Comparison of ENCODE assay signal across 8 mouse cellular contexts in the genomic region with DNA sequence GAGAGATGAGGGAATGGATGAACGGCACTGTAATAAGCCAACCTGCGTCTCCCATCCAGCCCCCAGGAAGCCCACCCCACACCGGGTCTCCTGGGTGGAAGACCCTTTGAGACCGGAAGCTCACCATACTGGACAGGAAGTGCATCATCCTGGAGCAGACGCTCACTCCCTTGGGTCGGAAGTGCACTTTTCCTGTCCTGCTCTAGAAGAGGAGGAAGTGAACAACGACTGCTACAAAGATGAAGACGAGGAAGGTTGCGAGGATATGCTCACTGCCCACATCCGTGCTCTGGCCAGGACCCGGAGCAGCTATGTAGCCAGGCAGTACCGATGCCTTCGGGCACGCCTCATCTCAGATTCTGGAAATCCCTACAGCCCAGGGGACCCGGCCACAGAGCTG. TPM values are rescaled to one million over a fixed set of nuclear protein-coding genes. Genes with fewer than 3 reads are reported as not detected.
DNase-seq lines count a peak whose midpoint lies in the region; ATAC-seq and TF ChIP-seq lines count a peak whose summit lies in the region.

No protein-coding gene starts in this region.

- no peak overlapping the region for H3K9ac ChIP-seq in midbrain, postnatal 0 days (replicated peaks; ENCODE audit: low read length, poor library complexity, severe bottlenecking)
- no peak overlapping the region for H3K9ac ChIP-seq in intestine, postnatal 0 days (ENCODE audit: low read depth, low read length)

- H3K9me3 ChIP-seq in midbrain, embryonic 10.5 days (replicated peaks): no peaks in the 10 kb centered on the region
- no peaks in the 10 kb centered on the region for H3K9me3 ChIP-seq in midbrain, postnatal 0 days (ENCODE audit: low read length)
- H3K9me3 ChIP-seq in intestine, postnatal 0 days (ENCODE audit: control insufficient read depth): no peaks in the 10 kb centered on the region

- TF ChIP-seq POLR2A in bone marrow macrophage, adult 2 months (IDR thresholded peaks at IDR 0.05; ENCODE audit: borderline replicate concordance, low read depth, low read length): no peak

- no peak for TF ChIP-seq CTCF in midbrain, postnatal 0 days (IDR thresholded peaks at IDR 0.05)
- no peak for TF ChIP-seq CTCF in bone marrow macrophage, adult 2 months (IDR thresholded peaks at IDR 0.05; ENCODE audit: low read depth, low read length)
- TF ChIP-seq CTCF in intestine, postnatal 0 days (IDR thresholded peaks at IDR 0.05; ENCODE audit: low read depth): no peak

- H3K4me3 ChIP-seq in midbrain, embryonic 10.5 days: peak overlapping the region; percentile 37; the same call in 1 of the 2 replicates
- H3K4me3 ChIP-seq in midbrain, postnatal 0 days (ENCODE audit: low read depth, low read length): no peak overlapping the region
- H3K4me3 ChIP-seq in bone marrow macrophage, adult 2 months (ENCODE audit: insufficient read depth, low read length): peak overlapping the region; percentile 75
- H3K4me3 ChIP-seq in intestine, postnatal 0 days (ENCODE audit: low read depth, low read length): no peak overlapping the region

- 0 out of 2 replicates have a peak, but pooled peaks cover 5% of the 10 kb centered on the region for H3K27me3 ChIP-seq in midbrain, embryonic 10.5 days (ENCODE audit: low read depth, poor library complexity, severe bottlenecking)
- H3K27me3 ChIP-seq in midbrain, postnatal 0 days (ENCODE audit: insufficient read depth, low read length): no peaks in the 10 kb centered on the region
- H3K27me3 ChIP-seq in intestine, postnatal 0 days (replicated peaks; ENCODE audit: control insufficient read depth, insufficient read depth, low read length): no peaks in the 10 kb centered on the region

- no peaks in the 10 kb centered on the region for H3K36me3 ChIP-seq in midbrain, embryonic 10.5 days
- H3K36me3 ChIP-seq in midbrain, postnatal 0 days (ENCODE audit: insufficient read depth, low read length): no peaks in the 10 kb centered on the region
- H3K36me3 ChIP-seq in intestine, postnatal 0 days (ENCODE audit: control insufficient read depth, insufficient read depth): no peaks in the 10 kb centered on the region

- 83% methylated on average over 15 of the region's 15 CpGs for WGBS in midbrain, embryonic 10.5 days
- WGBS in midbrain, postnatal 0 days: 81% methylated on average over 15 of the region's 15 CpGs
- 63% methylated on average over 15 of the region's 15 CpGs for WGBS in intestine, postnatal 0 days

- peak overlapping the region; percentile 30; the same call in 1 of the 2 replicates for H3K27ac ChIP-seq in midbrain, embryonic 10.5 days (replicated peaks)
- H3K27ac ChIP-seq in midbrain, postnatal 0 days (ENCODE audit: low read depth, low read length): no peak overlapping the region
- peak overlapping the region; percentile 87 for H3K27ac ChIP-seq in bone marrow macrophage, adult 2 months (ENCODE audit: insufficient read depth, low read depth, low read length)
- no peak overlapping the region; the same call in 1 of the 2 replicates for H3K27ac ChIP-seq in intestine, postnatal 0 days (ENCODE audit: low read depth, low read length)

- DNase-seq in midbrain, embryonic 10.5 days (ENCODE audit: low spot score): no peak
- DNase-seq in midbrain, postnatal 0 days (ENCODE audit: low spot score): no peak
- no peak for DNase-seq in ovary, adult 18-20 months (ENCODE audit: low spot score)
- DNase-seq in MN1 (ENCODE audit: low spot score): no peak
- DNase-seq in layer of hippocampus, adult 11-12 months (ENCODE audit: low spot score): no peak

- no peak overlapping the region for H3K4me2 ChIP-seq in midbrain, postnatal 0 days (ENCODE audit: low read depth, low read length, poor library complexity, severe bottlenecking)
- peak overlapping the region; percentile 57; the same call in 1 of the 2 replicates for H3K4me2 ChIP-seq in intestine, postnatal 0 days (replicated peaks; ENCODE audit: low read depth)

- no peak for ATAC-seq in midbrain, postnatal 0 days (ENCODE audit: low FRiP score)
- no peak for ATAC-seq in intestine, postnatal 0 days
- peak; percentile 50 for ATAC-seq in monocyte, adult 5-6 weeks (replicated peaks; ENCODE audit: insufficient number of reproducible peaks, low FRiP score, low TSS enrichment, poor library complexity, severe bottlenecking)

- H3K4me1 ChIP-seq in midbrain, embryonic 10.5 days: peaks cover 10% of the 10 kb centered on the region
- no peaks in the 10 kb centered on the region for H3K4me1 ChIP-seq in midbrain, postnatal 0 days (ENCODE audit: insufficient read depth, low read length)
- H3K4me1 ChIP-seq in bone marrow macrophage, adult 2 months (ENCODE audit: control insufficient read depth, insufficient read depth, low read length): peaks cover 10% of the 10 kb centered on the region
- H3K4me1 ChIP-seq in intestine, postnatal 0 days (replicated peaks; ENCODE audit: control insufficient read depth, insufficient read depth, low read length): no peaks in the 10 kb centered on the region

RNA-seq across cellular contexts. Expression of a gene that starts 7.1 kb away (rescaled TPM):
- 3.5 and 4.0 TPM in 2 replicates for polyA plus RNA-seq in midbrain, embryonic 10.5 days (2016; fragmentation: Nextera tagmentation; extraction: Ambion mirVana)
- total RNA-seq in midbrain, postnatal 0 days (2014; rRNA removed): 0.80 and 1.0 TPM in 2 replicates
- 1.9 TPM in 2 replicates for polyA plus RNA-seq in midbrain, postnatal 0 days (2015; fragmentation: Nextera tagmentation; extraction: Ambion mirVana)
- 33.3 and 36.4 TPM in 2 replicates for polyA plus RNA-seq in bone marrow macrophage, adult 2 months (2012; ENCODE audit: insufficient read depth, insufficient read length, missing spikeins)
- polyA plus RNA-seq in intestine, postnatal 0 days (2015; fragmentation: Nextera tagmentation; extraction: Ambion mirVana): 1.6 and 2.2 TPM in 2 replicates
- total RNA-seq in monocyte, adult 5-6 weeks (2017): 57.3 to 157 TPM (median 67.9 TPM) in 3 replicates

RNA-seq across cellular contexts. Expression of a gene that starts 12.5 kb away (rescaled TPM):
- 279 and 293 TPM in 2 replicates for polyA plus RNA-seq in midbrain, embryonic 10.5 days (2016; fragmentation: Nextera tagmentation; extraction: Ambion mirVana)
- 253 and 265 TPM in 2 replicates for total RNA-seq in midbrain, postnatal 0 days (2014; rRNA removed)
- 146 and 175 TPM in 2 replicates for polyA plus RNA-seq in midbrain, postnatal 0 days (2015; fragmentation: Nextera tagmentation; extraction: Ambion mirVana)
- polyA plus RNA-seq in bone marrow macrophage, adult 2 months (2012; ENCODE audit: insufficient read depth, insufficient read length, missing spikeins): 252 and 256 TPM in 2 replicates
- polyA plus RNA-seq in intestine, postnatal 0 days (2015; fragmentation: Nextera tagmentation; extraction: Ambion mirVana): 144 and 152 TPM in 2 replicates
- total RNA-seq in monocyte, adult 5-6 weeks (2017): 279 to 373 TPM (median 301 TPM) in 3 replicates

RNA-seq across cellular contexts. Expression of a gene that starts 28.5 kb away (rescaled TPM):
- 57.6 and 62.3 TPM in 2 replicates for polyA plus RNA-seq in midbrain, embryonic 10.5 days (2016; fragmentation: Nextera tagmentation; extraction: Ambion mirVana)
- 18.3 and 19.7 TPM in 2 replicates for total RNA-seq in midbrain, postnatal 0 days (2014; rRNA removed)
- 58.5 and 65.3 TPM in 2 replicates for polyA plus RNA-seq in midbrain, postnatal 0 days (2015; fragmentation: Nextera tagmentation; extraction: Ambion mirVana)
- polyA plus RNA-seq in bone marrow macrophage, adult 2 months (2012; ENCODE audit: insufficient read depth, insufficient read length, missing spikeins): 32.1 and 33.4 TPM in 2 replicates
- 33.1 and 33.2 TPM in 2 replicates for polyA plus RNA-seq in intestine, postnatal 0 days (2015; fragmentation: Nextera tagmentation; extraction: Ambion mirVana)
- total RNA-seq in monocyte, adult 5-6 weeks (2017): 25.0 to 46.0 TPM (median 30.1 TPM) in 3 replicates

RNA-seq across cellular contexts. Expression of a gene that starts 29.2 kb away (rescaled TPM):
- 85.1 and 94.5 TPM in 2 replicates for polyA plus RNA-seq in midbrain, embryonic 10.5 days (2016; fragmentation: Nextera tagmentation; extraction: Ambion mirVana)
- total RNA-seq in midbrain, postnatal 0 days (2014; rRNA removed): 89.3 and 104 TPM in 2 replicates
- polyA plus RNA-seq in midbrain, postnatal 0 days (2015; fragmentation: Nextera tagmentation; extraction: Ambion mirVana): 103 and 107 TPM in 2 replicates
- polyA plus RNA-seq in bone marrow macrophage, adult 2 months (2012; ENCODE audit: insufficient read depth, insufficient read length, missing spikeins): 85.7 and 96.1 TPM in 2 replicates
- 402 and 426 TPM in 2 replicates for polyA plus RNA-seq in intestine, postnatal 0 days (2015; fragmentation: Nextera tagmentation; extraction: Ambion mirVana)
- total RNA-seq in monocyte, adult 5-6 weeks (2017): 48.7 to 61.1 TPM (median 56.4 TPM) in 3 replicates

RNA-seq across cellular contexts. Expression of a gene that starts 29.3 kb away (rescaled TPM):
- polyA plus RNA-seq in midbrain, embryonic 10.5 days (2016; fragmentation: Nextera tagmentation; extraction: Ambion mirVana): 62.7 and 71.6 TPM in 2 replicates
- total RNA-seq in midbrain, postnatal 0 days (2014; rRNA removed): 64.8 and 85.9 TPM in 2 replicates
- 111 and 120 TPM in 2 replicates for polyA plus RNA-seq in midbrain, postnatal 0 days (2015; fragmentation: Nextera tagmentation; extraction: Ambion mirVana)
- polyA plus RNA-seq in bone marrow macrophage, adult 2 months (2012; ENCODE audit: insufficient read depth, insufficient read length, missing spikeins): 190 and 192 TPM in 2 replicates
- polyA plus RNA-seq in intestine, postnatal 0 days (2015; fragmentation: Nextera tagmentation; extraction: Ambion mirVana): 76.8 and 79.2 TPM in 2 replicates
- 32.9 to 55.7 TPM (median 54.2 TPM) in 3 replicates for total RNA-seq in monocyte, adult 5-6 weeks (2017)

Comparison
In these comparisons a context has a peak if more than half of its experiments do, and no peak if none do; other contexts are left out.
1. H3K27ac ChIP-seq: peak in midbrain, embryonic 10.5 days (single experiment) and bone marrow macrophage, adult 2 months (single experiment); none in midbrain, postnatal 0 days (single experiment) and intestine, postnatal 0 days (single experiment).
2. H3K4me3 ChIP-seq: peak in midbrain, embryonic 10.5 days (single experiment) and bone marrow macrophage, adult 2 months (single experiment); none in midbrain, postnatal 0 days (single experiment) and intestine, postnatal 0 days (single experiment).